Mouse (Mus musculus) midbrain, embryonic 15.5 days (tissue): ENCODE measurements at regions not wholly inside any gene's neighbourhood (a gene's known extent, or its start where the extent isn't known, plus 50 kb on each side); places are given as distances from the start of the nearest gene placed in this dataset.

ENCODE experiments used
- ATAC-seq: fragments of 200-750 bp; cut with Nextera tagmentation; replicated peaks from 2 replicates; pipeline ENCODE4 v1.8.0; 2017; ENCODE audit warnings: moderate TSS enrichment
- H3K27ac ChIP-seq: fragments of 300-500 bp; sonication (generic); 2 replicates; pipeline ENCODE4 v1.5.1; 2015; ENCODE audit warnings: mild to moderate bottlenecking, inconsistent platforms
- H3K27me3 ChIP-seq: fragments of 300-500 bp; sonication (generic); replicated peaks from 2 replicates; pipeline ENCODE4 v1.6.1; 2015; ENCODE audit warnings: inconsistent platforms
- H3K36me3 ChIP-seq: fragments of 300-500 bp; sonication (generic); replicated peaks from 2 replicates; pipeline ENCODE4 v1.6.1; 2015; ENCODE audit warnings: inconsistent platforms
- H3K4me1 ChIP-seq: fragments of 300-500 bp; sonication (generic); 2 replicates; pipeline ENCODE4 v1.6.1; 2015; ENCODE audit warnings: inconsistent platforms
- H3K4me2 ChIP-seq: fragments of 300-500 bp; sonication (generic); 2 replicates; pipeline ENCODE4 v1.6.1; 2015; ENCODE audit warnings: inconsistent platforms, mild to moderate bottlenecking, moderate library complexity
- H3K4me3 ChIP-seq: fragments of 300-500 bp; sonication (generic); 2 replicates; pipeline ENCODE4 v1.5.1; 2015; ENCODE audit warnings: mild to moderate bottlenecking, inconsistent platforms
- H3K9ac ChIP-seq: fragments of 300-500 bp; sonication (generic); 2 replicates; pipeline ENCODE4 v1.6.1; 2015; ENCODE audit warnings: mild to moderate bottlenecking, inconsistent platforms
- H3K9me3 ChIP-seq: fragments of 300-500 bp; sonication (generic); 2 replicates; pipeline ENCODE4 v1.6.1; 2016; ENCODE audit warnings: inconsistent platforms
- WGBS: fragments of 180-500 bp; shearing (Covaris S2); methylation state at CpG from one replicate; pipeline ENCODE4 v1.1.7; 2015; ENCODE audit warnings: mixed read lengths; 5-methylcytosine and 5-hydroxymethylcytosine counted together

- Histone ChIP-seq H3K4me3 (no peak overlapping the region), H3K9ac (no peak overlapping the region), H3K27me3 (peaks cover 5% of the 10 kb centered on the region; the same call in 1 of the 2 replicates), H3K36me3 (no peaks in the 10 kb centered on the region), H3K4me2 (no peak overlapping the region), H3K9me3 (no peaks in the 10 kb centered on the region), H3K27ac (no peak overlapping the region), H3K4me1 (no peaks in the 10 kb centered on the region)
- ATAC-seq: no peak
- 70% methylated on average over 1 of the region's 1 CpGs for WGBS
Measured at GRCm38 (mm10) chrX:142456022-142456421, 65.7 kb upstream of the Acsl4 start.

DNA sequence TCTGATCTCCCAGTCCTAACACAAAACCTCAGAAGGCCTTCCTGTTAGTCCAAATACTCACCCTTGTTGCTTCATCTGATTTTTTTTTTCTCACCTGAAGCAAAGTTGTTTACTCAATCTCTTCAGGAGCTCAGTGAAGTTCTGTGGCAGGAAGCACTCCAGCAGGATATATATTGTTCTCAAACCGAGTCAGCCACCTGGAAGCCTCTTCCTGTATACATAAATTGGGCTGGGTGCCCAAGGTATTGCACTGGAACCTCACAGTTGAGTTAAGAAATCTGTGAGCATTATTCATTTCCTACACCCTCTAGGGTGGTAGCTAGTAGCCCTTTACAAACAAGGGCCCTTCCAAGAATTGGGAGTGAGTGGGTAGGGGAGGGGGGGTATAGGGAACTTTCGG, 73.8 kb upstream of the Acsl4 start:
- H3K27ac ChIP-seq: no peak overlapping the region
- 64% methylated on average over 2 of the region's 2 CpGs for WGBS
- no peak for ATAC-seq

GRCm38 (mm10) chrX:142464756-142465155, 74.4 kb upstream of the Acsl4 start:
- Histone ChIP-seq H3K27me3 (no peaks in the 10 kb centered on the region), H3K36me3 (no peaks in the 10 kb centered on the region), H3K4me1 (no peaks in the 10 kb centered on the region), H3K27ac (no peak overlapping the region), H3K9ac (no peak overlapping the region), H3K4me2 (no peak overlapping the region), H3K9me3 (no peaks in the 10 kb centered on the region), H3K4me3 (no peak overlapping the region)
- WGBS: 81% methylated on average over 6 of the region's 6 CpGs
- ATAC-seq: no peak

More for the DNA sequence above, 73.8 kb upstream of the Acsl4 start:
- Histone ChIP-seq H3K27me3 (no peaks in the 10 kb centered on the region), H3K4me2 (no peak overlapping the region), H3K9ac (no peak overlapping the region), H3K36me3 (no peaks in the 10 kb centered on the region), H3K4me3 (no peak overlapping the region), H3K4me1 (no peaks in the 10 kb centered on the region), H3K9me3 (no peaks in the 10 kb centered on the region)

DNA sequence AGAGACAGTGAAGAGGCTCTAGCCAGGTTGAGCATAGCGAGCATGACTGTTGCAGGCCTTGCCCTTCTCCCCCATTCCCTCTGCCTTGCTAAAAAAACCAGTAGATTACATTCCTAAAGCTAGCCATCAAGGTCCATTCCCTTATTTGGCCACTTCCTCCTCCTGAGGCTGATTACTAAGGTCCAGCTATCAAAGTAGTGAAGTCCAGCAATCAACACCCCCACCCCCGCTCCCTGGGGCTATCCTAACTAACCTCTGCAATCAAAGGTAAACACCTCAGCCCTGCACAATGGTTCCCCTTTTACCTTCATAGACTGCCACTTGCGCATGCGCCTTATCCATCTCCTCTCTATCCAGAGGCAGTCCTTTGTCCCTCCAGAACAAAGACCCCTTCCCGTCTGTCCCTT, 77.5 kb upstream of the Acsl4 start:
- 37% methylated on average over 5 of the region's 5 CpGs for WGBS
- Histone ChIP-seq H3K36me3 (no peaks in the 10 kb centered on the region), H3K9me3 (no peaks in the 10 kb centered on the region), H3K4me3 (no peak overlapping the region), H3K27me3 (no peaks in the 10 kb centered on the region), H3K4me2 (no peak overlapping the region), H3K9ac (no peak overlapping the region), H3K4me1 (no peaks in the 10 kb centered on the region), H3K27ac (no peak overlapping the region)
- no peak for ATAC-seq

GRCm38 (mm10) chrX:142468388-142468787, 78.1 kb upstream of the Acsl4 start:
- 38% methylated on average over 4 of the region's 4 CpGs for WGBS
- ATAC-seq: no peak

DNA sequence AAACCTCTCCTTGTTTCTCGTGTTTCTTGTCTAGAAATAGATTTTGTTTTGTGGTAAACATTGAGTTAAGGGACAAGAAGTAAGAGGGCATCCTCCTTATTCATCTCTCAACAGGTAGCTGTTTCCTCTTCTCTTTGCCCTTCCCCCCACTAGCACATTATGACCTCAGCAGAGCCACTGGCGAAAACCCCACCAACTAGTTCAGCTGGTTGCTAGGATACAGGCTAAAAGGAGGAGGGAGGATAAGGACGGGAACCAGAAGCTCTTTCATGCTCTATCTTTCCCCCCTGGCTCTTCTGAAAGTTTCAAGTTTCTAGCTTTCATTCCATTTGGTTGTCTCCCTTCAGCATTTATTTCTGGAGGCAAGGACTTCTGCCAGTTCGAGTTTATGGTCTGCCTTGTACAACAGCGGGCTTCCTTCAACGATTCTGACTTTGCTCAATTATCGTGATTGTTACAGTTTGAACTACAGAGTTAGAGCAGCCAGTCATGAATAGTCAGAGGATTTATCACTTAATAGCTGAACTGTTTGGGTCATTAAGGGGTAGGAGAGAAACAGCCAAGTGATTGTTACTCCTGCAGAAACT, 78.8 kb upstream of the Acsl4 start:
- ATAC-seq: no peak; the same call in 1 of the 2 replicates
- Histone ChIP-seq H3K27me3 (no peaks in the 10 kb centered on the region), H3K36me3 (no peaks in the 10 kb centered on the region), H3K4me2 (no peak overlapping the region), H3K27ac (no peak overlapping the region), H3K4me3 (no peak overlapping the region), H3K9ac (no peak overlapping the region), H3K9me3 (no peaks in the 10 kb centered on the region), H3K4me1 (no peaks in the 10 kb centered on the region)
- WGBS: 22% methylated on average over 7 of the region's 7 CpGs

More at GRCm38 (mm10) chrX:142468388-142468787, 78.1 kb upstream of the Acsl4 start:
- Histone ChIP-seq H3K4me3 (no peak overlapping the region), H3K4me1 (no peaks in the 10 kb centered on the region), H3K9ac (no peak overlapping the region), H3K27me3 (no peaks in the 10 kb centered on the region), H3K27ac (no peak overlapping the region), H3K9me3 (no peaks in the 10 kb centered on the region), H3K36me3 (no peaks in the 10 kb centered on the region), H3K4me2 (no peak overlapping the region)

DNA sequence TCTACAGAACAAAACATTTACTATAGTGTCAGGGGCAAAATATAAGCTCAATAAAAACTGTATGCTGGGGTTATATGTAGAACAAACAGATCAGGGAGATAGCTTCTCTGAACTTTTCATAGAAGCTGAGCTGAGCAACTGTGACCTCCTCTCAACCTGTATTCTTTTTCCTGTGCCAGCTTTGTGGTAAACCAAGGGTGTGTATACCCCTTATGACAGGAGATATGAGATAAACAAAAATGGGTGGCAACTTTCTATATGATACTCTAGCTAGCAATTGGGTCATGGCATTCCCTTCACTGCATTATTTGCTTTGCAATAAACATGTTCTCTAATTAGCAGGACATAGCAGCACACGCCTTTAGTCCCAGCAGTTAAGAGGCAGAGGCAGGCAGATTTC, 79.7 kb upstream of the Acsl4 start:
- ATAC-seq: no peak
- Histone ChIP-seq H3K27ac (no peak overlapping the region), H3K4me2 (no peak overlapping the region), H3K9me3 (no peaks in the 10 kb centered on the region), H3K4me3 (no peak overlapping the region), H3K36me3 (no peaks in the 10 kb centered on the region), H3K27me3 (no peaks in the 10 kb centered on the region), H3K4me1 (no peaks in the 10 kb centered on the region), H3K9ac (no peak overlapping the region)
- 97% methylated on average over 1 of the region's 1 CpGs for WGBS

GRCm38 (mm10) chrX:142481203-142481815, 91.0 kb upstream of the Acsl4 start:
- 84% methylated on average over 5 of the region's 5 CpGs for WGBS
- no peaks in the 10 kb centered on the region for H3K27me3 ChIP-seq
- no peak overlapping the region for H3K4me2 ChIP-seq
- no peak overlapping the region for H3K4me3 ChIP-seq
- no peak overlapping the region for H3K9ac ChIP-seq
- ATAC-seq: no peak
- H3K9me3 ChIP-seq: no peaks in the 10 kb centered on the region
- H3K27ac ChIP-seq: no peak overlapping the region
- no peaks in the 10 kb centered on the region for H3K36me3 ChIP-seq
- no peaks in the 10 kb centered on the region for H3K4me1 ChIP-seq

GRCm38 (mm10) chrX:142488078-142488477, 97.7 kb upstream of the Acsl4 start:
- Histone ChIP-seq H3K4me1 (no peaks in the 10 kb centered on the region), H3K27ac (no peak overlapping the region), H3K9ac (no peak overlapping the region), H3K4me2 (no peak overlapping the region), H3K9me3 (no peaks in the 10 kb centered on the region), H3K27me3 (0 out of 2 replicates have a peak, but pooled peaks cover 5% of the 10 kb centered on the region), H3K36me3 (no peaks in the 10 kb centered on the region), H3K4me3 (no peak overlapping the region)
- WGBS: 90% methylated on average over 4 of the region's 4 CpGs
- ATAC-seq: no peak

DNA sequence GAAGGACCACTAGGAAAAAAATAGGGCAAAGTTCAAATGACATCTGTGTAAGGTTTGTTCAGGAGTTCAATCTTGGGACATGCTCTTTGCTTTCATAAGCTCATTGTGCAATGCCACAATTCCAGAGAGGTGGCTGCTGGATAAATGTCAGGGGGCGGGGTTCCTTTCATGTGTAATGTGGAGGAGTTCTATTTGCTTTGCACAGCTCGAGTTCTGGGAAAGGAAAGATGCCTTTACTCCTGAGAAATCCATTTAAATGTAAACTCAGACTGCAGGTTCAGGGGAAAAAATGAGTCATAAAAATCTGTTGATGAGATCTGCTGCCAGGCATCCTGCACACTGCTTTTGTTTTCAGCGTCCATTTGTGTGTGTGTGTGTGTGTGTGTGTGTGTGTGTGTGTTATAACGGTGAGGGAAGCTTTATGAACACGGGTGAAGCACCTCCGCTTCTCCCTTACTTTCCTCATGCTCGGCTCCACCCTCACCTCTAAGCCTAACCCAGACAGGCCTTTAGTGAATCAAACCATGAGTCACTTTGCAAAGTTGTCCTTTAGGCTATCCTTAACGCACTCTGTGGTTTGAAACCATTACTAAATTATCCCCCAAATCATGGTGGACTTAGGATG, 99.9 kb upstream of the Acsl4 start:
- Histone ChIP-seq H3K27ac (no peak overlapping the region), H3K9me3 (no peaks in the 10 kb centered on the region), H3K4me3 (no peak overlapping the region), H3K27me3 (0 out of 2 replicates have a peak, but pooled peaks cover 5% of the 10 kb centered on the region), H3K4me1 (no peaks in the 10 kb centered on the region), H3K9ac (no peak overlapping the region), H3K4me2 (no peak overlapping the region), H3K36me3 (no peaks in the 10 kb centered on the region)
- WGBS: 73% methylated on average over 8 of the region's 8 CpGs
- no peak for ATAC-seq

- Histone ChIP-seq H3K36me3 (no peaks in the 10 kb centered on the region), H3K27me3 (0 out of 2 replicates have a peak, but pooled peaks cover 5% of the 10 kb centered on the region), H3K27ac (no peak overlapping the region), H3K4me1 (no peaks in the 10 kb centered on the region), H3K4me3 (no peak overlapping the region), H3K9me3 (no peaks in the 10 kb centered on the region), H3K4me2 (no peak overlapping the region), H3K9ac (no peak overlapping the region)
- WGBS: 77% methylated on average over 2 of the region's 2 CpGs
- ATAC-seq: no peak
Measured at GRCm38 (mm10) chrX:142501094-142501493, 110.8 kb upstream of the Acsl4 start.

DNA sequence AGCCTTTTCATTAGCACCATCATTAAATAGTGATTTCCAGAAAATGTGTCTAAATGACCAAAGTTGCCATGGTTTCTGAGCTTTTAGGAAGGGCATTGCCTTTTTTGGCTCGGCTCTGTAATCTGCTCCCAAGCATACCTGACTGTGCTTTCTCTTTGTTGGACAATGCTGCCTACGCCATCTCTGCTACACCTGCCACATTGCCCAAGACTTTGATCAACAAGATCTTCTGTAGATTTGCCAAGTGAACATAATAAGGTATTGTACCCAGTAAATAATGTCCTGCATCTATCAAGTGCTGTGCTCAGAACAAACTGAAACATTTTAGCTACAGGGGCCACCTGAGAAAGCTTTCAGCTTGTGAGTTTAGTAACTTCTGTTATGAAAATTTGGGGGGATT, 114.6 kb upstream of the Acsl4 start:
- Histone ChIP-seq H3K4me3 (no peak overlapping the region), H3K36me3 (no peaks in the 10 kb centered on the region), H3K27me3 (0 out of 2 replicates have a peak, but pooled peaks cover 6% of the 10 kb centered on the region), H3K4me1 (no peaks in the 10 kb centered on the region), H3K27ac (no peak overlapping the region), H3K9ac (no peak overlapping the region), H3K4me2 (no peak overlapping the region), H3K9me3 (no peaks in the 10 kb centered on the region)
- WGBS: 79% methylated on average over 2 of the region's 2 CpGs
- no peak for ATAC-seq

- Histone ChIP-seq H3K4me2 (no peak overlapping the region), H3K9me3 (no peaks in the 10 kb centered on the region), H3K27me3 (0 out of 2 replicates have a peak, but pooled peaks cover 6% of the 10 kb centered on the region), H3K4me1 (no peaks in the 10 kb centered on the region), H3K9ac (no peak overlapping the region), H3K27ac (no peak overlapping the region), H3K36me3 (no peaks in the 10 kb centered on the region), H3K4me3 (no peak overlapping the region)
- ATAC-seq: no peak
Measured at GRCm38 (mm10) chrX:142507475-142507874, 117.1 kb upstream of the Acsl4 start.
